Mouse (Mus musculus): ENCODE results near the gene Krt20.

Krt20 gene

DNA sequence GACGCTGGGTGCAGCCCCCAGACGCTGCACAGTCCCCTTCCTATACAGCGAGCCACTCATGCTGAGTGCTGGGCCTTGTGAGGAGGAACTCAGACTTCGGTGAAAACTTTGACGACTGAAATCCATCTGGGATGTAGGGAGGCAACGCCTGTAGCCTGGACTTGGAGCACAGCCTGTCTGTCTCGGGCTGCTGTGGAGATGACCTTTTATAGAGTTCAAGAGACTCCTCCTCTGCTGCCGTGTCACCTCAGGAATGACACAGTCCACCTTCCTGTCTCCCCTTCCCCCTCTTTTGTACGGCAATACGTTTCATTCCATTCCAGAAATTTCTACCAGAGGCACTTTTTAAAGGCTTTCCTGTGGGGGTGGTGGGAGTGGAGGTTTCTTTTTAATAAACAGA, at the start of gene Krt20:
TSS of gene Krt20 (minus strand) at position 179 of the 400 bp plus-strand sequence.
- DNase-seq (ENCODE audit: low spot score): no peak

DNA sequence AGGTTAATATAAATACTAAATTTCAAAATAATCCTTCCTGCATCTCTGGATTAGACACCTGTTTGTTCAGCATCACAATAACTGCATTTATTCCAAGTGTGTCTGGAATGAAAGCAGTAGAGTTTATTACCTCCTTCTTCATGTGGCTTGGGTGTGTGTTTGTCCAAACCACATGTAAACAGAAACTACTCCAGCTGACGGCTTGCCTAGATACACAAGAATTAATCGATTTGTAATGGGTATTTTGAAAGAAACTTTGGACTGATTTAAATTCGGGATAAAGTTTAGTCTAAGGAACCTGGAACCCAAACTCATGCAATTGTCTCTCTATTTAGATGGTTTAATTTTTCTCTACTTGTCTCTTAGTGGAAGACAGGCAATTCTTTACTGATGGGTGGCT, 37.0 kb upstream of the Krt20 start:
- DNase-seq (ENCODE audit: low spot score): no peak

DNA sequence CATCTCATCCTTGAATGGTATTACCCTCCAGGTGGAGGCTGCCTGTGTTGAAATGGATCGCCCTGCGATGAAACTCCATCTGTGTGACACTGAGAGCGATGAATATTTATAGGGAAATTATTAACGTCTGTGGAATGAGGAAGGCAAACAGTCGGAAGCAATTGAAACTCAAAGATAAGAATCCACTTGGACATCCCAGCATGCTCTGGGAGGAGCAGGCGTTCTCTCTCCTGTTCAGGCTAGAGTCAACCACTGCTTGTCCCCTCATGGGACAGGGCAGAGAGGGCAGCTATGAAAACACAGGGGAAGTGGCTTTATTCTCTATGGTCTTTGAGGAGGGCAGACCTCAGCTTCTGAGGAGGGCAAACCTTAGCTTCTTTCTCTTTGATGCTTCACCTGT, 35.5 kb upstream of the Krt20 start:
- DNase-seq (ENCODE audit: low spot score): no peak

DNA sequence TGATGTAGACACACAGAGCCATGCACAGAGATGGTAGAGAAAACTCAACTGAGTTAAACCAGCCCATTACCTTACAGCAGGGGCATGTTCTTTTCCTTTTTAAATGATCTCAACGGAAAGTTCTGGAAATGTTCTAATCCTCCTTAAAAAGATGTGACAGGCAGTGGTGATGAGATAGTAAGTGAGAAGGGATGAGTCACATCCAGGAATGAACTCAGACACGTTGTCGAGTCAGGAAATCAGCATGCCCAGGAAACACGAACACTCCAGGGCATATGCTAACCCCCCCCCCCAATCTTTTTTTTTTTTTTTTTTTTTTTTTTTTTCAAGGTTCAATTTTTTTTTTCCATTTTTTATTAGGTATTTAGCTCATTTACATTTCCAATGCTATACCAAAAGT, 34.5 kb upstream of the Krt20 start:
- DNase-seq (ENCODE audit: low spot score): no peak

DNA sequence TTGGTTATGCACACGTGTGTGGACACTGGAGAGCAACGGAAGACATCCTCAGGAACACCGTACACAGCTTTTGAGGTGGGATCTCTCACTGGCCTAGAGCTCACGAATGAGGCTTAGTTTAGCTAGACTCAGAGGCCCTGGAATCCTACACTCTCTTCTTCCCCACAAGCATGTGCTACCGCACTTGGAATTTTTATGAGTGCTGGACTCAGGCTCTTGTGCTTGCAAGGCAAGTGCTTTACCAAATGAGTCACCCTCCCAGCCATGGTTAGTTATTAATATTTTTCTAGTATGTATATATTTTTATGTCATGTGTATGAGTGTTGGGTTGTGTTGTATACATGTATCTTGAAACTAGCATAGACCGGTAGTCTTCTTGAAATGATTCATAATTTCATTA, 34.0 kb upstream of the Krt20 start:
- DNase-seq (ENCODE audit: low spot score): no peak

DNA sequence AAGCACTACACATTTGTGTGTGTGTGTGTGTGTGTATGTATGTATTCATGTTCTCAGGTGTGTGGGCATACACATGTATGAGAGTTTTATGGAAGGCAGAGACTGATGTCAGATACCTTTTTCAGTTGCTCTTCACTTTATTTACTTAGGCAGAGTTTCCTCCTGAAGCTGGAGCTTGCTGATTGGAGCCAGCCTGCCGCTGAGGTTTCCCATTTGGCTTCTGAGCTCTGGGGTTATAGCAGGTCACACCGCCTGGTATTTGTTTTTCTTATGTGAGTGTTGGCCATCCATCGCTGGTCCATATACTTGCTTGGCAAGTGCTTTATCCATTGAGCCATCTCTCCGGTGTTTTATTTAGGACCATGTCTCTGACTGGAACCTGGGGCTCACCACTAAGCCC, 31.3 kb upstream of the Krt20 start:
- no peak for DNase-seq (ENCODE audit: low spot score)

DNA sequence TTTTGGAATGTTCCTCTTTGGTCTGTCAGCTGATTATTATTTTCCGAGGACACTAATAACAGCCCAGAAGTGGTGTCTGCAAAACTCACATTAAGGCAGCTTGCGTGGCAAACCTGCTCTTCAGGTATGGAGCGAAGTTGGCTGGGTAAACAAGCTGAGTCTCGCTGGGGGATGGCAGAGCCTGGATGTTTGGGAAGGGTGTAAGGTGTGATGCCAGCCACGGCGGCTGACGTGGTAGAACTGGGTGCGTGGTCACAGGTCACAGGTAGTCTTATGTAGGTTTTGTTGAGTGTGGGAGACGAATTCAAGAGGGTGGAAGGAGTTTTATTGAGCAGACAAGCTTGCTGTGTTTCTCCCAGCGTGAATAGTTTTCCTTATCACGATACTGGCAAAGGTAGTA, 30.6 kb upstream of the Krt20 start:
- no peak for DNase-seq (ENCODE audit: low spot score)

DNA sequence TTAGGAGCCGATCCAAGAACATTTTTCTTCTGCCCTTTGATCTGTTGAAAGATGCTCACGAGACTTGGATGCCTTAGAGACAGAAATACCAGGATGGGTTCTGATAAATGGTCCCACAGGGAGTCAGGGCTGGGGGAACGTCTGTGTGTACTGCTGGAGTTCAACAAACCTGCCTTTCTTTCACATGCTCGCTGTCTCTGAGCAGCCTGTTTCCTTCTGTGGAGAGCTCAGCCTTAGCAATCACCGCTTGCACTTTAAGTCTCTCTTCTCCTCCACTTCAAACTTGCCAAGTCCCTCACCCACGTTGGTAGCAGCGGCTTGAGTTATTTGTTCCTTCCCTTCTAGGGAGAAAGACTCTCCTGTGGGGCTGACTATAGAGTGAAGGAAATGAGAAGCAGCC, 28.4 kb upstream of the Krt20 start:
- DNase-seq (ENCODE audit: low spot score): no peak

DNA sequence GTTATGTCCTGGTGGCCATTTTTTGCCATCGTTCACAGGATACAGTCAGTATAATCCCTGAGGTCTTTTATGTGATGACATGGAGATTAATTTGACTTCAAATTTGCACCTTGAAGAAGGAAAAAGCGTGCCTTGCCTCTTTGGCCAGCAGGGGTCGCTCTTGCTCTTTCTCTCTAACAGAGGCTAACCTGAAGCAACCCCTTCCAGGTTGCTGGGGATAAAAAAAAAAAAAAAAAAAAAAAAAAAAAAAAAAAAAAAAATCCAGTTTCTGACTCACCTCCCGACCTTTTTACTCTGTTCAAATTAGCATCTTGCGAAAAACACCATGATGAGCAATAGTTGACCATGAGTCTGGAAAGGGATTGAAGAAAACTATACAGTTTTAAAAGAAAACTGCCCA, 26.9 kb upstream of the Krt20 start:
- DNase-seq (ENCODE audit: low spot score): peak; percentile 88

DNA sequence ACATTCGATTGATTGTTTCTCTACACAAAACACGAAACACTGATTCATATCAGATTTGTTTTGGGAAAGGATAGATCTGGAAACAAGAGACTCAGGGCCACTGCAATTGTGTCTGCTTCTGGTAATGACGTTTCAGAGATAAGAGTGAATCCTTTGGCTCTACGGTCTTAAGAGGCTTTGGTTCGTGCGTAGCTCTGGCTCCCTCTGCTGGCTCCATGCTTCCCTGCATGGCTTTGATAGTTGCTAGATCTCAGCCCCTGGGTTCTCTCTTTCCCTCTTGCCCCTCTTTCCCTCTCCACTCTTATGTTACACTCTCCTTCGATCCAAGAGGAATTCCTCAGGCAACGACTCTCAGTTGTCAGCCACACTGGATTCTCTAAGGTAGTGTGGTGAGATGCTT, 25.2 kb upstream of the Krt20 start:
- peak; percentile 76 for DNase-seq (ENCODE audit: low spot score)

DNA sequence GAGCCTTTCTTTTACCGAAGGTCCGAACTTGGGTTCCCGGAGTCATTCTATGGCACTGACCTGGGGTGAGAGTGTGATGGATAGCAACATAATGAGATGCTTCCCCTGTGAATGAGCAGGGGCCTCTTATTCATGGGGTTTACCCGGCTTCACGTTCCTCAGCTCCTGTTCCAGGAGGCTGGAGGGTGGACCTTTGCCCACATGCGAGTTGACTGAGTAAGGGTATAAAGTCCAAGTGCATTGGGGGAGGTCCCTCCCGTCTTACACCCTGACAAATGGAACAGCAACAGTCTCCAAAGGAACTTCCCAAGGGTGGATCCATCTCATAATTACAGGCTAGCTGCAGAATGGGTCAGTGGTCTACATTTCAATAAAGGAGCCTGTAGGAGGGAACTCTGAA, 23.8 kb upstream of the Krt20 start:
- no peak for DNase-seq (ENCODE audit: low spot score)

DNA sequence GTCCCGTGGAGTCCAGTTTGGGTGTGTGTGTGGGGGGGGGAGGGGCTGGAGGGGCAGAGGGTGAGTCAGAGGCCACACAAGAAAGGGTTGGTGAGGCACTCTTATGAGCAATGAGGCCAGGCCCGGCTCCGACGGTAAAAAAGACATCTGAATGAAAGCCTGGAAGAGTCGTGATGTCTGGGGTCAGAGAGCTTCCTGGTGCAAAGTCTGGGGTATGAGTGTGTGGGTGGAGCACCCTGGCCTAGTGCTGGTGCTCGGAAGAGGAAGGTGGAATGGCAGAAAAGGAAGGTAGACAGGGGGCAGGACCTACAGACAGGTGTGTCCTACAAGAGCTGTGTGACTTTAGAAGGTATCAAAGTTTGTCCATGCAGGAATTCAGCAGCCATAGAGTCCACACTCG, 20.9 kb upstream of the Krt20 start:
- no peak for DNase-seq (ENCODE audit: low spot score)

DNA sequence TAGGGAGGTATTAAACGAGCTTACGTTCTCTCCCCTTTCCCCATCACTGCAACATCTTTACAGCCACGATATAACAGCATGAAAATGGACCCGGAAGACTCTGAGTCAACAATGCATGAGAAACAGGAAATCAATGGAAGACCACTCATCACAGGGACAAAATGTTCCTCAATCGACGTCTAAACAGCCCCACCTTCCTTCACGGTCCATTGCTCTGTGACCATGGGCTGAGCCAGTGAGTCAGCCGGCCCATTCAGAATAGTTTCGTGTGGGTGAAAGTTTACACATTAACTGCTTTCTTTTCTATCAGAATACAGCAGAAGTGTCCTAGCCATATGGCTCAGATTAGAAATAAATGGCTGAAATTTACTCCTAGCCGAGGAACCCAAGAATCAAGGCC, 16.8 kb upstream of the Krt20 start:
- DNase-seq (ENCODE audit: low spot score): no peak

DNA sequence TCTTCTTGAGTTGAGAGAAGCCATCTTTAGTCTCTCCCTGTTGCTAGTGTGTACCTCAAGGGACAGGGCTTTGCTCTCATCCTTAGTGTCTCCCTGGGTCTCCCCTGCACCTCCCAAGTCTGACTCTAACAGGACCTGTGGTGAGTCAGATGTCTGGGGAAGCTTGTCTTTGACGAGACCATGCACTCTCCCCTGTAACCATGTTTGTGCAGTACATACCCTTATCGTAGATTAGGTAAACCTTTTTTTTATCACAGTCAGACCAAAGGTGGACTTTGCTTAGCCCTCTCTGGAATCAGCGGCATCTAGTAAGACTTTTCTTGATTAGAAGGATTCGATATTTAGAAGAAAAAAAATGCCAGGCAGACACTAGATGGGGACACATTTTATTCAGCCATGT, 16.1 kb upstream of the Krt20 start:
- no peak for DNase-seq (ENCODE audit: low spot score)

DNA sequence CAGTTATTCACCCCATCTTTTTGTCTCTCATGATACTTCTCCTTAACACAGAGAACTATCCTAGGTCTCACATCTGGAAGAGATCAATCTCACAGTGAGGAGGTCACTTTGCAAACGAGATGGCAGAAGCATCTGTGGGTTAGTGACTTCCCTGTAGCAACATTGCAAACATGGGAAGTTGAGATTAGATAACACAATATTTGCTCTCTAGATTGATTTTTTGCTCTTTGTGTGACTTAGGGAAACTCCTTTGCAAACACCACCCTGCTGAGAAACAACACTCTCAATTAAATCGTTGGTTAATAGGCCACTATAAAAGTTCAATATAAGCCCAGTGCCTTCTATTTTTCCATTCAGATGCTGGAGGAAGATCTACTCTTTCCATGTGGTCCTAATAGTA, 10.8 kb upstream of the Krt20 start:
- no peak for DNase-seq (ENCODE audit: low spot score)

DNA sequence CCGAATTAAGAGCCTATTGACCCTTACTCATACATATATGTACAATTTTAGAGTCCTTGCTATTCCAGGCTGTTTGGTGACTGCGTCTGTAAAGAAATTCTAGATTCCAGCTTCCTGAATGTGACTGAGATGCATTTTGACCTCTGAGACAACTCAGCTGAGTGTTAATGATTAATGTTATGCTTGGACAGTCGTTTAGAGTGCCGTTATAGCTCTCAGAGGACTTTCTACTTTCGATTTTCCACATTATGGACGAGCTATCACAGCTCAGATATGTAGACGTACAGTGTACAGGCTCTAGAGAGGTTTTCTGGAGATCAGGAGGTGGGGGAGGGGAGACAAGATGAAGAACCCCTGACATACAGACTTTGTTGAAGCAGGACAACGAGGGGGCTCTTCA, 3.3 kb upstream of the Krt20 start:
- no peak for DNase-seq (ENCODE audit: low spot score)

DNA sequence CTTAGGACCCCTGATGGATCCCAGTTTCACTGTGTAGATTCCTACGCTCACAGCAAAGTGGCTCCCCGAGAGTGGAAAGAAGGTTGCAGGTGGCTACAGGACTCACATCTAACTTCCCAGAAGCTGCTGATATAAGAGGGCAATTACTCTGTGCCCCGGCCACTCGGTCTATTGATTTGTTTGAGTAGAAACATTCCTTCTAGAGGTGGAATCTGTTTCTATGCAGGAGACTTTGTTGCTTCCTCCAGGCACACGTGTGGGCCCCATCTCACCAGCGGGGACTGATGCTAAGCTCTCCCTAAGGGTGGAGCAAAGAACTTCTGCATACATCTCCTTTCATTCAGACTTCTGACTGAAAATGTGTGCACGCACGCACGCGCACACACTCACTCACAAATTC, 1.5 kb upstream of the Krt20 start:
- no peak for DNase-seq (ENCODE audit: low spot score)

DNA sequence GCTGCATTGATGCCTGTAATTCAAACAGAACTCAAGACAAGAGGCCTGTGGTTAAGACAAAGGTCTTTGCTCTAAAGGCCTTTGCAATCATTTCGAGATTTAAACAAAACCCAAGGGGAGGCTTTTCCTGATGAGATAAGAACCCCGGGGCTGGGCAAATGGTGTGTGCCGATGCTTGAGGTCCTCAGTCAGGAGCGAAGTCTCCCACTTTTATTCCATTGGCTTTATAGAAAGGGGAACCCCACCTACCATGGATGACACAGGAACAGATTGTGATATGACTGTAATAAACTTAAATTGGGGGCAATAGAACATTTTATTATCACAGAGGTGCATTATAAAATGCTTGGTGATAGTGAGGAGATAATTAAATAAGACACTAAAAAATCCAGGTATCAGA, 1.3 kb downstream of the Krt20 start:
- DNase-seq (ENCODE audit: low spot score): no peak

DNA sequence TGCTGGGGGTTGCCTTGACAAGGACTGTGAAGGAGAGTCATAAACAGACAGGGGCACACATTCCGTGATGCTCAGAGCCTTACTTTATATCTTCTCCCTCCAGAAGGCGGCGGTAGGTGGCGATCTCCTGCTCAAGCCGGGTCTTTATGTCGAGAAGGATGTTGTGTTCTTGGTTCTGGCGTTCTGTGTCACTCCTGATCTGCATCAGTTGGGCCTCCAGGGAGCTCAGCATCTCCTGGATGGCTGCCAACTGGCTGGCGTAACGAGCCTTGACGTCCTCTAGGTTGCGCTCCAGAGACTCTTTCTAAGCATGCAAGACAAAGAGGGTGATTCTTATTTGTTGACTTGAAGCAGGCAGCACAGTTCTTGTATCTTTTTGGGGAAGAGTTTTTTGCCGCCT, 7.3 kb downstream of the Krt20 start:
- peak; percentile 18 for DNase-seq (ENCODE audit: low spot score)

DNA sequence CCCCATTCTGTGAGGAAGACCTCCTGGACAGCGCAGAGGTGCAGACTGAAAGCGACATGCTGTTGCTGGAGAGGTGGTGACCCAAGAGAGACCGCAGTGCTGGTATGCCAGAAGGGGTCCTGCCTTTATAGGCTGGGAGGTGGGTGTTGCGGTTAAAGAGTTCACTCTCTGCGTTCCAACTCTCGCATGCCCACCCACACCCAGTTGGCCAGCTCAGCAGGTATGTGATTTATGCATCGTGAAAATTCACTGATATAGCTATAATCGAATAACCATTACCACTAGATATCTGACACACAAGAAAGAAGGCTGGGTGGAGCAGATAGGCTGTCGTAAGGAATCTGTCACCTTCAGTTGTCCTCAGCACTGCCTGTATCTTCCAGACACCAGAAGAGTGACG, 15.8 kb downstream of the Krt20 start, which contains the start of gene Krt12:
TSS of gene Krt12 (minus strand) at position 101 of the 400 bp plus-strand sequence.
- DNase-seq (ENCODE audit: low spot score): no peak

DNA sequence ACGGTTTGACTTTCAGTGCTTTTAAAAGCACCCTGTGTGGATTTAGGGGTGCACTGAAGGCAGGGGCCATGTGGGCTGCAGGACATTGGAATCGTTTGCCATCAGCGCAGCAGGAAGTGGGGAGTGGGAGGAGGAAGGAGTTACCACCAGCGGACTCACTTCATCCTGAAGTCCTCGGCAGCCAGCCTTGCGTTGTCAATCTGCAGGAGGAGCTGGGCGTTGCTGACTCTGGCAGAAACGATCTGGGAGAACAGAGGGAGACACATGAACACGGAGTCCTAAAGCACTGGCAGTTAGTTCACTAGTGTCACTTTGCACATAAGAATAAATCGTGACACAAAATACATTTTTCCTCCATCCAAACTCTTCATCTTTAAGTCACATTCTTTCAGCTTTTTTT, 17.4 kb downstream of the Krt20 start:
- DNase-seq (ENCODE audit: low spot score): no peak

DNA sequence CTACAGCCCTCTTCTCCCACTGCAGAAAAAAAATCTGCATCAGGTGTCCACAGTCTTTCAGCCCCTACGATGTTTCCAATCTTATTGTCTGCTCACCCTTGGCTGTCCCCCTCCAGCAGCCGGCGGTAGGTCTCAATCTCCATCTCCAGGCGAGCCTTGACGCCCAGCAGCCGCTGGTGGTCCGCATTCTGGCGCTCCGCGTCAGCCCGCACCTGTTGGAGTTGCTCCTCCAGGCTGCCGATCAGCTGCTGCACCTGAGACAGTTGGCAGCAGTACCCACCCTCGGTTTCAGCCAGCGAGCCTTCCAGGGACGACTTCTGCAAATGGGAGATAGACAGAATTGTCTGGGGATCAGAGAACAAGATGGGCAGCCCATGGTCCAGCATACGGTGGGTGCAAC, 20.1 kb downstream of the Krt20 start:
- DNase-seq (ENCODE audit: low spot score): no peak

DNA sequence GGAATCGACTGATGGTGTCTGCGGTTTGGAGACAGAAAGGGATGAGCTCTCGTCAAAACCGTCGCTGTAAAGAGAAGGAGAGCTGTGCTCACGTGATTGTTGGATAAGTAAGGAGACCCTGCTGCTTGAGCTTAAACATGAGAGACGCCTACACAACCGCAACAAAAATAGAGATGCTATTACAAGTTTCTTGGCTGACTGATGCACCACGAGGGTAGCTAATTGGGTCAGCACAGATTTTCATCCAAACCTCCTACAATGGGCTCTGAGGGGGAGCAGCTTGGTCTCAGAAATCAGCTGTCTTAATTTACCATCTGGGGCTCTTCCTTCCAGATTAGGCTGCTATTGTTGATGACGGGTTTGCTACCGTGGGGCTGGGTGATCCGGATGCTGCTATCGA, 21.0 kb downstream of the Krt20 start:
- peak; percentile 49 for DNase-seq (ENCODE audit: low spot score)

DNA sequence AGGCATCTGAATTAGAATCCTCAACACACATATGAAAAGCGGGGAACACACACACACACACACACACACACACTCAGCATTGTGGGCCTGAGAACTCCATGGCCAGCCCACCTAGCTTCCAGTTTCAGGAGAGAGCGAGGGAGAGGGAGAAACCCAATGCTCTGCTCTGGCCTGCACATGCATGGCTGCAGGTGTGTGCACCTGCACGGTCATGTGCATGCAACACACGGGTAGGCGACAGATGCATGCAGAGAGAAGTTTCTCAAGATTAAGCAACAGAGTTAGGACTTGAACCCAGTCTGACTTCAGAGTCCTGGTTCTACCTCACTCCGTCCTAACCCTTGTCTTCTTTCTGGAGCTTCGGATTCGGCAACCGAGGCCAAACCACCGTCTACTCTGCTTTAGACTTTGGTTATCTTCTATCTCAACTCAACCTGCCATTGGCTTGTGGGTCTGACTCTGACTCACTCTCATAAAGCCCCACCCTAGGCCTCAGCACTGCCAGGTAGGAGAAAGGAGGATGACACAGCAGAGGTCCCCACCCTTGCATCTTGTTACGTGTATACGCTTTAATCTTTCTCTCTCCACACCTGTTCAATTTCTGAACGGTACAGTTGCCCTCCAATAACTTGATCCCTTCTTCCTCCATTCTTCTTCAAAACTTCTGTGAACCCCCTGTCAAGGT, 23.3 kb downstream of the Krt20 start:
- DNase-seq (ENCODE audit: low spot score): no peak

DNA sequence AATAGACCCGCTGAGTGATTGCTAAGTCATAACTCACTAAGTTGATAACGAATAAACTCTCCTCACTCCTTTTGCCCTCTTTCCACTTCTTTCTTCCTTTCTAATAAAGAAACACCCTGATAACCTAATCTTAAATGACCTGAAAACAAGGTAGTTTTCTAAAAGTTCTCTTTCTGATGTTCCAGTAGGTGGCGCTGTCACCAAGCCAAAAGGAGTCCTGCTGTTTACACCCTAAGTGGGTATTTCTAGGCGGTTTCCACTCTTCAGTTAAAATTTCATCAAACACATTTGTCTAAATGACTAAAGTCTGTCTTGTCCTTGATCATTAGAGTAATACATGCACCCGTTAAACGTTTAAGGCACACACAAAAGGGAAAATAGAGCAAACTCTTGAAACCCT, 24.7 kb downstream of the Krt20 start:
- no peak for DNase-seq (ENCODE audit: low spot score)

Data from layer of hippocampus, adult 11-12 months (tissue).